Mouse (Mus musculus): ENCODE data around the gene Tst. TPM values are rescaled to one million over a fixed set of nuclear protein-coding genes. Genes with fewer than 3 reads are reported as not detected.

Tst gene
- polyA plus RNA-seq (2015; fragmentation: Nextera tagmentation; extraction: Ambion mirVana) = 81.1 and 88.7 TPM in 2 replicates

GRCm38 (mm10) chr15:78405517-78406211, at the start of gene Tst:
Tst (minus strand) TSS chr15:78405907.
- Histone ChIP-seq H3K9ac (peak within 1 kb of the TSS; percentile 51), H3K9me3 (no peaks in the 10 kb centered on the region), H3K4me3 (peak within 1 kb of the TSS; percentile 69), H3K27me3 (peaks cover 15% of the 10 kb centered on the region; the same call in 1 of the 2 replicates), H3K4me2 (peak within 1 kb of the TSS; percentile 89), H3K27ac (peak within 1 kb of the TSS; percentile 99), H3K4me1 (peaks cover 71% of the 10 kb centered on the region), H3K36me3 (no peaks in the 10 kb centered on the region)
- peak; percentile 82 for ATAC-seq (ENCODE audit: borderline replicate concordance, extremely low read depth, low FRiP score, low TSS enrichment)
- whole genome bisulfite sequencing = 1% methylated on average over 34 of the region's 34 CpGs

DNA sequence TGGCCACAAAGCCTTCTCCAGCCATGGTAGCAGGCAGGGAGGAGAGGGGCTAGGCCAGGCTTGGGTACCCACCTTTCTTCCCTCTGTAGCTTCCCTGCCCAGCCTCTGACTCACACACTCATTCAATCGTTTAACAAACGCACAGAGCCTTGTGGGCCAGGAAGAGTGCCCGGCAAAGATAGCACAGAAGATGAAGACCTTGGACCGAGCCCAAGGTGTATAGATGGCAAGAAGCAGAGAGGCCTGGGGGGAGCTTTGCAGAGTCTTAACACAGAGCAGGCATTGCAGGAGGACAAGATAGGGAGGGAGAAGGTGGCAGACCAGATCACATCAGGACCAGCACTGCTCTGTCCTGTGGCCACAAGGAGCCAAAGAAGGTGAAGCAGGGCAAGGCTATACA, 49.5 kb upstream of the Tst start:
- no peak overlapping the region for H3K4me3 ChIP-seq
- no peak for ATAC-seq (ENCODE audit: borderline replicate concordance, extremely low read depth, low FRiP score, low TSS enrichment)
- no peaks in the 10 kb centered on the region for H3K4me1 ChIP-seq
- H3K27me3 ChIP-seq = no peaks in the 10 kb centered on the region
- H3K27ac ChIP-seq = no peak overlapping the region
- H3K4me2 ChIP-seq = no peak overlapping the region
- H3K36me3 ChIP-seq = no peaks in the 10 kb centered on the region
- WGBS = 46% methylated on average over 4 of the region's 4 CpGs
- H3K9ac ChIP-seq = no peak overlapping the region
- H3K9me3 ChIP-seq = no peaks in the 10 kb centered on the region

DNA sequence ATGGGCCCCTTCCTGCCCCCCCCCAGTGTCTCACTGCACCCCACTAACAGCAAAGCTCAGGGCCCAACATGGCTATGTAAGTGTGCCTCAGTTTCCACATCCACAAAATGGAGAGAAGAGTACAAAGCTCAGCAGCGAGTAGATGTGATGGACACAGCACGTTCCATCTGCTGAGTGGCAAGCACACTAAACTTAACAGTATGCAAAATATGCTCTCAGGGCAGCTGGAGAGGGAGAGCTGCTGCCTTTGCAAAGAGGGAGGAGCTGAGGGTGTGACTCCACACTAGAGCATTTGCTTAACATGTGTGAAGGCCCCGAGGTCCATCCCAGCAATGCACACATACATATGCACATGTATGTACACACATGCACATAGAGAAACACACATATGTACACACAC, 47.2 kb upstream of the Tst start:
- 65% methylated on average over 3 of the region's 3 CpGs for WGBS

GRCm38 (mm10) chr15:78451201-78451600, 45.5 kb upstream of the Tst start:
- H3K36me3 ChIP-seq = no peaks in the 10 kb centered on the region
- WGBS = 65% methylated on average over 2 of the region's 2 CpGs
- no peaks in the 10 kb centered on the region for H3K9me3 ChIP-seq
- no peaks in the 10 kb centered on the region for H3K27me3 ChIP-seq
- no peak overlapping the region for H3K27ac ChIP-seq
- H3K4me1 ChIP-seq = peaks cover 6% of the 10 kb centered on the region; the same call in 1 of the 2 replicates
- no peak for ATAC-seq (ENCODE audit: borderline replicate concordance, extremely low read depth, low FRiP score, low TSS enrichment)
- H3K4me3 ChIP-seq = no peak overlapping the region
- no peak overlapping the region for H3K9ac ChIP-seq
- H3K4me2 ChIP-seq = no peak overlapping the region

More for the DNA sequence above, 47.2 kb upstream of the Tst start:
- Histone ChIP-seq H3K36me3 (no peaks in the 10 kb centered on the region), H3K27ac (no peak overlapping the region), H3K27me3 (no peaks in the 10 kb centered on the region), H3K4me3 (no peak overlapping the region), H3K9me3 (no peaks in the 10 kb centered on the region), H3K4me2 (no peak overlapping the region), H3K4me1 (peaks cover 6% of the 10 kb centered on the region; the same call in 1 of the 2 replicates), H3K9ac (no peak overlapping the region)
- ATAC-seq (ENCODE audit: borderline replicate concordance, extremely low read depth, low FRiP score, low TSS enrichment) = no peak

DNA sequence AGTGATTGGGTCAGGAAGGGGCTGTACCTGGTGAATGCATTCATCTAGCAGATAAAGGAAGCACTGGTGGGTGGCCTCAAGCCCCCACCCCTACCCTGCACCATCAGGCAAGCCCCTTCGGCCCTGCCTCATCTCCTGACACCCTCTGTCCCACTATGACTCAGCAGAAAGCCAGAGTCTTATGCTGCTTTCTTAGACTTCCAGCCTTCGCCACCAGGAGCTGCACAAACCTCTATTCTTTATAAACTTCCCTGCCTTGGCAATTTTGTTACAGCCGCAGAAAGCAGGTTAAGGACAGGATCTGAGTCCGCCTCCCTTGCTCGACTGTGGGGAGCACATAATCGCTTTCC, 44.7 kb upstream of the Tst start:
- Histone ChIP-seq H3K27ac (no peak overlapping the region), H3K4me3 (no peak overlapping the region), H3K9ac (no peak overlapping the region), H3K4me2 (no peak overlapping the region), H3K9me3 (no peaks in the 10 kb centered on the region), H3K27me3 (no peaks in the 10 kb centered on the region), H3K36me3 (no peaks in the 10 kb centered on the region), H3K4me1 (peaks cover 6% of the 10 kb centered on the region; the same call in 1 of the 2 replicates)
- no peak for ATAC-seq (ENCODE audit: borderline replicate concordance, extremely low read depth, low FRiP score, low TSS enrichment)
- 78% methylated on average over 6 of the region's 6 CpGs for WGBS

DNA sequence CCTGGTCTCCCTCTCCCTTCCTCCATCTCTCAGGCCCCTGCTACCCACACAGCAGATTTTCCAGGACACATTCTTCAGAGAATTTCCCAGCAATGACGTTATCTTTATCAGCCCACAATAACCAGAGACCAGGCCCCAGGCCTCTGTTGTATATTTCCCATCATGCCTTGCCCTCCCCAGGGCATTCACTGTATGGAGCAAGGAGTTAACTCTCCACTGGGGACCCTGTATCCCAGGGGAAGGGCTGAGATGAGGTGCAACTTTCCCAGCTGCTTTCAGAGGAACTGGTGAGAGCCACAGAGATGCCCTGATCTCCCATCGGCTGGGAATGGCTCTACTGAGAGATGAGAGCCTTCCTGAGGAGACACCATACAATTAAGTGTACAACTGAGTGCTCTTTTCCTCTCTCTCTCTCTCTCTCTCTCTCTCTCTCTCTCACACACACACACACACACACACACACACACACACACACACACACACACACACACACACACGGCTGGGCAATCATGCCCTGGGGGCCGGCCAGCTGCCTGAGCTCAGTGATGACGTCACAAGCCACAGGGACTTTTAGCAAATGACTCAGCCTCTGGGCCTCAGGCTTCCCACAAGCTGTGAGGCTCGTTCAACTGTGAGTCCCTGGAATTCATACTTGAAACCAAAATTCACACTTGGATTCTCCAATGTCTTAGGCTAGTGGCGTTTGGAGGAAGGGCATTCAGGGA, 44.1 kb upstream of the Tst start:
- H3K27me3 ChIP-seq = no peaks in the 10 kb centered on the region
- no peaks in the 10 kb centered on the region for H3K9me3 ChIP-seq
- ATAC-seq (ENCODE audit: borderline replicate concordance, extremely low read depth, low FRiP score, low TSS enrichment) = no peak
- WGBS = 33% methylated on average over 7 of the region's 7 CpGs
- peak overlapping the region; percentile 15; the same call in 1 of the 2 replicates for H3K27ac ChIP-seq
- H3K4me3 ChIP-seq = no peak overlapping the region
- no peak overlapping the region for H3K9ac ChIP-seq
- no peak overlapping the region for H3K4me2 ChIP-seq
- no peaks in the 10 kb centered on the region for H3K36me3 ChIP-seq
- H3K4me1 ChIP-seq = peaks cover 6% of the 10 kb centered on the region; the same call in 1 of the 2 replicates

GRCm38 (mm10) chr15:78449131-78449530, 43.4 kb upstream of the Tst start:
- Histone ChIP-seq H3K9ac (no peak overlapping the region), H3K4me3 (no peak overlapping the region), H3K4me1 (peaks cover 6% of the 10 kb centered on the region; the same call in 1 of the 2 replicates), H3K4me2 (no peak overlapping the region), H3K9me3 (no peaks in the 10 kb centered on the region), H3K36me3 (no peaks in the 10 kb centered on the region), H3K27me3 (no peaks in the 10 kb centered on the region), H3K27ac (no peak overlapping the region)
- 55% methylated on average over 6 of the region's 6 CpGs for WGBS
- ATAC-seq (ENCODE audit: borderline replicate concordance, extremely low read depth, low FRiP score, low TSS enrichment) = no peak

- under 1% methylated on average over 22 of the region's 22 CpGs for WGBS
These were observed 42.2 kb upstream of the Tst start for GRCm38 (mm10) chr15:78447746-78448535.

DNA sequence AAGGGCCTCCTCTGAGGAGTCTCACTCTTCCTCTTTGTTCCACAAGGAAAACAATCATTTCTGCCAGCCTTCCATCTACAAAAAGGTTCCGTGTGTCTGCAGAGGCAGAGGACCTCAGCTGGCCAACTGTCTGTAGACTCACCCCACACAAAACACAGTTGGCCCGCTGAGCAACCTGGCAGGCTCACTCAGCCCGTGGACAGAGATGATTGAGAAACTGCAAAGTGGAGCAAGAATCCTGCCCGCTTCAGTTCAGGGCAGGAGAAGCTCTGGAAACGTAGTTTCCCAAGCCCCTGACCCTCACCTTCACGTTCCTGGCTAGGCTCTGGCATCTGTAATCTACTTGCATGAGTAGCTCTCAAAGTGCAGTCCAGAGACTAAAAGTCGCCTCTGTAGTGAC, 41.4 kb upstream of the Tst start:
- H3K27ac ChIP-seq = peak overlapping the region; percentile 25; the same call in 1 of the 2 replicates

More at GRCm38 (mm10) chr15:78447746-78448535, 42.2 kb upstream of the Tst start:
- Histone ChIP-seq H3K4me1 (peaks cover 6% of the 10 kb centered on the region; the same call in 1 of the 2 replicates), H3K36me3 (no peaks in the 10 kb centered on the region), H3K9ac (peak overlapping the region; percentile 40), H3K4me3 (peak overlapping the region; percentile 36), H3K27ac (peak overlapping the region; percentile 89), H3K27me3 (no peaks in the 10 kb centered on the region), H3K4me2 (peak overlapping the region; percentile 83), H3K9me3 (no peaks in the 10 kb centered on the region)
- ATAC-seq (ENCODE audit: borderline replicate concordance, extremely low read depth, low FRiP score, low TSS enrichment) = peak; percentile 53; the same call in 1 of the 2 replicates

GRCm38 (mm10) chr15:78443857-78444256, 38.1 kb upstream of the Tst start:
- ATAC-seq (ENCODE audit: borderline replicate concordance, extremely low read depth, low FRiP score, low TSS enrichment) = no peak
- H3K4me2 ChIP-seq = no peak overlapping the region
- H3K9me3 ChIP-seq = no peaks in the 10 kb centered on the region
- no peaks in the 10 kb centered on the region for H3K36me3 ChIP-seq
- H3K4me1 ChIP-seq = no peaks in the 10 kb centered on the region
- WGBS = 40% methylated on average over 6 of the region's 6 CpGs
- H3K4me3 ChIP-seq = no peak overlapping the region
- no peaks in the 10 kb centered on the region for H3K27me3 ChIP-seq
- H3K27ac ChIP-seq = no peak overlapping the region
- H3K9ac ChIP-seq = no peak overlapping the region

More for the DNA sequence above, 41.4 kb upstream of the Tst start:
- peaks cover 6% of the 10 kb centered on the region; the same call in 1 of the 2 replicates for H3K4me1 ChIP-seq
- no peaks in the 10 kb centered on the region for H3K9me3 ChIP-seq
- WGBS = 27% methylated on average over 7 of the region's 7 CpGs
- no peak for ATAC-seq (ENCODE audit: borderline replicate concordance, extremely low read depth, low FRiP score, low TSS enrichment)
- H3K4me3 ChIP-seq = no peak overlapping the region
- H3K27me3 ChIP-seq = no peaks in the 10 kb centered on the region
- H3K36me3 ChIP-seq = no peaks in the 10 kb centered on the region
- H3K4me2 ChIP-seq = no peak overlapping the region
- no peak overlapping the region for H3K9ac ChIP-seq

DNA sequence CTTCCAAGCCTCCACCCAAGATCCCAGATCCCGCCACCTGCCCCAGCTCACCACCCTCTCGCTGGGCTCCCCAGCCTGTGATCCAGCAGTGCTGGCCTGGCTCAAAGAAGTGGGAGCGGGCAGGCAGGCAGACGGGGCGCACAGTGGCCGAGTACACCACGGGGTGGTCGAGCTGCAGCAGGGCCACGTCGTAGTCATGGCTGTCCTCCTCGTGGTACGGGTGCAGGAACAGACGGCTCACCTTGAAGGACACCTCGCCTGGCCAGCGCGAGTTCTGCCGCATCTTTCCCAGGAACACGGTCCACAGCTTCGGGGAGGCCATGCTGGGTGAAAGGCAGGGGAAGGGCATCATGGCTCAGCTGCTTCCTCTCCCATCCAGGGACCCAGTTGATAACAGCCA, 36.5 kb upstream of the Tst start:
- Histone ChIP-seq H3K9ac (no peak overlapping the region), H3K36me3 (no peaks in the 10 kb centered on the region), H3K9me3 (no peaks in the 10 kb centered on the region), H3K4me3 (no peak overlapping the region), H3K4me2 (no peak overlapping the region), H3K27me3 (no peaks in the 10 kb centered on the region), H3K27ac (no peak overlapping the region), H3K4me1 (peaks cover 16% of the 10 kb centered on the region)
- ATAC-seq (ENCODE audit: borderline replicate concordance, extremely low read depth, low FRiP score, low TSS enrichment) = no peak
- WGBS = 80% methylated on average over 19 of the region's 19 CpGs
